Mouse (Mus musculus) megakaryocyte progenitor cell, adult 5-6 weeks (primary cell): ENCODE data around the gene Glyatl3. TPM values are rescaled to one million over a fixed set of nuclear protein-coding genes. Genes with fewer than 3 reads are reported as not detected.

ENCODE experiments used
- ATAC-seq: replicated peaks from 2 replicates; pipeline ENCODE4 v1.8.0; 2016; ENCODE audit warnings: mild to moderate bottlenecking, moderate TSS enrichment, inconsistent platforms; ENCODE audit not compliant: poor library complexity
- total RNA-seq, 2 experiments: library from RNA; stranded (forward) in 1 of 2; stranded (reverse) in 1 of 2; fragments of 157-497, 149-512 nt in 1 of 2; fragments of 200-1000 nt in 1 of 2; gene quantifications; 2 replicates each; pipeline versions ENCODE4 v1.2.3 to v1.2.4; 2015 to 2017

Gene Glyatl3
- total RNA-seq (2015) (not detected in 2 replicates), total RNA-seq (2017) (not detected in 2 replicates)

GRCm38 (mm10) chr17:40914250-40914649 is at the start of gene Glyatl3:
Gene Glyatl3 (minus strand): TSS chr17:40914350.
- ATAC-seq: no peak

GRCm38 (mm10) chr17:40948518-40948917 is 34.4 kb upstream of the Glyatl3 start:
- no peak for ATAC-seq

GRCm38 (mm10) chr17:40934420-40935231 is 20.5 kb upstream of the Glyatl3 start, which contains the start of the genes Mut and Cenpq:
Gene Mut (plus strand): TSS chr17:40934685.
Gene Cenpq (minus strand): TSS chr17:40935047.
- peak; percentile 95 for ATAC-seq

- ATAC-seq: peak; percentile 42
Observed at GRCm38 (mm10) chr17:40933985-40934384, 19.8 kb upstream of the Glyatl3 start.

GRCm38 (mm10) chr17:40915499-40915898 is 1.3 kb upstream of the Glyatl3 start:
- no peak for ATAC-seq

GRCm38 (mm10) chr17:40904721-40905154 is 9.4 kb downstream of the Glyatl3 start:
- ATAC-seq: peak; percentile 35

- ATAC-seq: no peak
Observed at GRCm38 (mm10) chr17:40904056-40904597, 10.0 kb downstream of the Glyatl3 start.

- ATAC-seq: peak; percentile 70
Observed at GRCm38 (mm10) chr17:40903345-40903744, 10.8 kb downstream of the Glyatl3 start.

- 0 out of 2 replicates have a peak, but pooled peaks have one; percentile 47 for ATAC-seq
Observed at GRCm38 (mm10) chr17:40899783-40900363, 14.3 kb downstream of the Glyatl3 start.

- peak; percentile 90 for ATAC-seq
Observed at GRCm38 (mm10) chr17:40896863-40897262, 17.3 kb downstream of the Glyatl3 start.

GRCm38 (mm10) chr17:40887849-40888536 is 26.2 kb downstream of the Glyatl3 start:
- peak; percentile 83 for ATAC-seq

- no peak for ATAC-seq
Observed at GRCm38 (mm10) chr17:40885155-40885554, 29.0 kb downstream of the Glyatl3 start.

GRCm38 (mm10) chr17:40882172-40882571 is 32.0 kb downstream of the Glyatl3 start:
- ATAC-seq: no peak

- peak; percentile 68 for ATAC-seq
Observed at GRCm38 (mm10) chr17:40879924-40880691, 34.0 kb downstream of the Glyatl3 start, which contains the start of gene 9130008F23Rik. Gene 9130008F23Rik (minus strand): TSS chr17:40880559.

- peak; percentile 41 for ATAC-seq
Observed at GRCm38 (mm10) chr17:40879528-40879923, 34.6 kb downstream of the Glyatl3 start.

- no peak for ATAC-seq
Observed at GRCm38 (mm10) chr17:40877741-40878140, 36.4 kb downstream of the Glyatl3 start.

- ATAC-seq: peak; percentile 27
Observed at GRCm38 (mm10) chr17:40875568-40875967, 38.6 kb downstream of the Glyatl3 start.

- no peak for ATAC-seq
Observed at GRCm38 (mm10) chr17:40874701-40875100, 39.4 kb downstream of the Glyatl3 start.

GRCm38 (mm10) chr17:40873582-40874011 is 40.6 kb downstream of the Glyatl3 start:
- 0 out of 2 replicates have a peak, but pooled peaks have one; percentile 11 for ATAC-seq

GRCm38 (mm10) chr17:40872626-40873025 is 41.5 kb downstream of the Glyatl3 start:
- no peak for ATAC-seq
